Mouse (Mus musculus) hindbrain, postnatal 0 days (tissue): ENCODE data around the gene Pgap2. TPM values are rescaled to one million over a fixed set of nuclear protein-coding genes. Genes with fewer than 3 reads are reported as not detected.

ENCODE experiments used
- ATAC-seq: fragments of 200-750 bp; cut with Nextera tagmentation; 2 replicates; pipeline ENCODE4 v1.8.0; 2017; ENCODE audit warnings: mild to moderate bottlenecking, moderate TSS enrichment, moderate library complexity
- DNase-seq: peaks from one replicate; pipeline ENCODE4 v3.0.0-alpha.2; 2015; ENCODE audit warnings: low spot score
- H3K27ac ChIP-seq: fragments of 300-500 bp; sonication (generic); 2 replicates; pipeline ENCODE4 v1.5.1; 2014; ENCODE audit warnings: mild to moderate bottlenecking
- H3K27me3 ChIP-seq: fragments of 300-500 bp; sonication (generic); 2 replicates; pipeline ENCODE4 v1.6.1; 2014; ENCODE audit warnings: low read length, mixed read lengths; ENCODE audit not compliant: insufficient read depth
- H3K36me3 ChIP-seq: fragments of 300-500 bp; sonication (generic); 2 replicates; pipeline ENCODE4 v1.6.1; 2014; ENCODE audit warnings: low read length, mixed read lengths; ENCODE audit not compliant: insufficient read depth
- H3K4me1 ChIP-seq: fragments of 300-500 bp; sonication (generic); 2 replicates; pipeline ENCODE4 v1.6.1; 2014; ENCODE audit warnings: antibody characterized with exemption, low read length, mixed read lengths; ENCODE audit not compliant: insufficient read depth
- H3K4me2 ChIP-seq: fragments of 300-500 bp; sonication (generic); 2 replicates; pipeline ENCODE4 v1.6.1; 2014; ENCODE audit warnings: low read depth, mild to moderate bottlenecking, low read length, moderate library complexity, mixed read lengths
- H3K4me3 ChIP-seq: fragments of 300-500 bp; sonication (generic); 2 replicates; pipeline ENCODE4 v1.5.1; 2014; ENCODE audit warnings: low read length
- H3K9ac ChIP-seq: fragments of 300-500 bp; sonication (generic); replicated peaks from 2 replicates; pipeline ENCODE4 v1.6.1; 2014; ENCODE audit warnings: mild to moderate bottlenecking, low read length, moderate library complexity, mixed read lengths
- H3K9me3 ChIP-seq: fragments of 300-500 bp; sonication (generic); 2 replicates; pipeline ENCODE4 v1.6.1; 2016; ENCODE audit warnings: low read length, mixed read lengths
- CTCF ChIP-seq: IDR thresholded peaks from 2 replicates; pipeline ENCODE4 v1.5.1; 2016; ENCODE audit warnings: antibody characterized with exemption, control low read depth, low read depth
- WGBS: fragments of 180-500 bp; shearing (Covaris S2); extraction: QIAGEN DNeasy Blood & Tissue Kit; methylation state at CpG from one replicate; pipeline ENCODE4 v1.1.7; 2014; 5-methylcytosine and 5-hydroxymethylcytosine counted together
- polyA plus RNA-seq: library from polyadenylated mRNA; unstranded; fragments of >200 nt; fragmentation: Nextera tagmentation; extraction: Ambion mirVana; gene quantifications from 2 replicates; pipeline ENCODE4 v1.2.1, GENCODE M21; 2015
- total RNA-seq: library from RNA; depleted of rRNA; stranded (reverse); fragments of >200 nt; gene quantifications from 2 replicates; pipeline ENCODE4 v1.2.3, GENCODE M21; 2014

Gene Pgap2
- total and polyA plus RNA-seq, 2 experiments from 2014 or later, result 59.3 to 73.0 TPM

- peak; percentile 84 for ATAC-seq
- WGBS, result 1% methylated on average over 30 of the region's 31 CpGs
- no peaks in the 10 kb centered on the region; the same call in 1 of the 2 replicates for H3K36me3 ChIP-seq
These were observed 13.0 kb downstream of the Pgap2 start for GRCm38 (mm10) chr7:102222830-102223556.

GRCm38 (mm10) chr7:102223883-102224738 lies 14.1 kb downstream of the Pgap2 start:
- H3K4me2 ChIP-seq, result no peak overlapping the region
- H3K9ac ChIP-seq, result no peak overlapping the region
- ATAC-seq (no peak), DNase-seq (no peak)
- H3K4me3 ChIP-seq, result no peak overlapping the region
- no peaks in the 10 kb centered on the region; the same call in 1 of the 2 replicates for H3K36me3 ChIP-seq
- no peaks in the 10 kb centered on the region; the same call in 1 of the 2 replicates for H3K4me1 ChIP-seq
- no peak for TF ChIP-seq CTCF
- H3K9me3 ChIP-seq, result no peaks in the 10 kb centered on the region
- no peaks in the 10 kb centered on the region for H3K27me3 ChIP-seq
- 88% methylated on average over 5 of the region's 5 CpGs for WGBS
- H3K27ac ChIP-seq, result no peak overlapping the region

More at GRCm38 (mm10) chr7:102222830-102223556, 13.0 kb downstream of the Pgap2 start:
- no peaks in the 10 kb centered on the region for H3K9me3 ChIP-seq
- peak overlapping the region; percentile 92 for H3K4me2 ChIP-seq
- no peak for TF ChIP-seq CTCF
- peak overlapping the region; percentile 64 for H3K9ac ChIP-seq
- no peaks in the 10 kb centered on the region for H3K27me3 ChIP-seq
- peak; percentile 72 for DNase-seq
- peak overlapping the region; percentile 73 for H3K4me3 ChIP-seq
- no peaks in the 10 kb centered on the region; the same call in 1 of the 2 replicates for H3K4me1 ChIP-seq
- H3K27ac ChIP-seq, result peak overlapping the region; percentile 43

GRCm38 (mm10) chr7:102226051-102226450 lies 16.0 kb downstream of the Pgap2 start:
- TF ChIP-seq CTCF, result no peak
- H3K4me3 ChIP-seq, result no peak overlapping the region
- 92% methylated on average over 6 of the region's 6 CpGs for WGBS
- no peak for ATAC-seq
- no peaks in the 10 kb centered on the region; the same call in 1 of the 2 replicates for H3K36me3 ChIP-seq
- H3K27ac ChIP-seq, result no peak overlapping the region
- no peak overlapping the region for H3K9ac ChIP-seq
- no peak for DNase-seq
- H3K4me2 ChIP-seq, result no peak overlapping the region
- H3K4me1 ChIP-seq, result no peaks in the 10 kb centered on the region; the same call in 1 of the 2 replicates
- H3K9me3 ChIP-seq, result no peaks in the 10 kb centered on the region
- H3K27me3 ChIP-seq, result no peaks in the 10 kb centered on the region

DNA sequence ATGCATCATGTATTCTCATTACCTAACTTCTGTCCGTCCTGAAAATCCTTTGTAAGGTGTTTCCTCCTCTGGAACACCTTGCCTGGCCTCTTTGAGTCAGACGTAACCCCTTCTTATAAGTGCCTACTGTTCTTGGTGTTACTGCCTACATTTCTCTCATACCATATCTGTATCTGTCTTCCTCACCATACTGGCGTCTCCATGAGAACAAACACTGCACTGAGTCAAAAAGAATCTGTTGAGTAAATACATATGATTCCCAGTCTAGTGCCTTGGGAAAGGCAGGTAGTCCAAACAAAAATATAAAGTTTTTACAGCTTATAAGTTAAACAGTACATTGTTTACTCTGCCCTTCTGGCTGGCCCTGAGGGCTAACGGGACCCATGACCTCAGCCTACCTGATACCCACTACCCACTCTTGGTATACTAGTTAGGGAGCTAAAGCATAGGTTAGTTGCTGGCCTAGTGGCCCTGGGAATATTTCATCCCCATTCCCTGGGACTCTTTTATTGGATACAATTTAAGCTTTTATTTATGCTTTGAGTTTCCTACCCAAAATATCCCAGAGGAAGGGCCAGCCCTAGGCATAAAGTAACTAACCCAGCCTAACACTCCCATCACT lies 18.2 kb downstream of the Pgap2 start:
- H3K4me2 ChIP-seq, result no peak overlapping the region
- H3K4me3 ChIP-seq, result no peak overlapping the region
- no peaks in the 10 kb centered on the region; the same call in 1 of the 2 replicates for H3K4me1 ChIP-seq
- no peak for ATAC-seq
- TF ChIP-seq CTCF, result no peak
- no peak overlapping the region for H3K27ac ChIP-seq
- no peaks in the 10 kb centered on the region; the same call in 1 of the 2 replicates for H3K36me3 ChIP-seq
- no peak overlapping the region for H3K9ac ChIP-seq
- WGBS, result 90% methylated on average over 4 of the region's 4 CpGs
- H3K9me3 ChIP-seq, result no peaks in the 10 kb centered on the region
- no peak for DNase-seq
- no peaks in the 10 kb centered on the region for H3K27me3 ChIP-seq

GRCm38 (mm10) chr7:102229814-102230213 lies 19.8 kb downstream of the Pgap2 start:
- no peak for ATAC-seq
- Histone ChIP-seq H3K4me1 (no peaks in the 10 kb centered on the region), H3K9ac (no peak overlapping the region), H3K9me3 (no peaks in the 10 kb centered on the region), H3K27me3 (no peaks in the 10 kb centered on the region), H3K4me2 (no peak overlapping the region), H3K36me3 (no peaks in the 10 kb centered on the region; the same call in 1 of the 2 replicates), H3K27ac (no peak overlapping the region), H3K4me3 (no peak overlapping the region)
- 92% methylated on average over 6 of the region's 6 CpGs for WGBS
- DNase-seq, result no peak
- no peak for TF ChIP-seq CTCF

DNA sequence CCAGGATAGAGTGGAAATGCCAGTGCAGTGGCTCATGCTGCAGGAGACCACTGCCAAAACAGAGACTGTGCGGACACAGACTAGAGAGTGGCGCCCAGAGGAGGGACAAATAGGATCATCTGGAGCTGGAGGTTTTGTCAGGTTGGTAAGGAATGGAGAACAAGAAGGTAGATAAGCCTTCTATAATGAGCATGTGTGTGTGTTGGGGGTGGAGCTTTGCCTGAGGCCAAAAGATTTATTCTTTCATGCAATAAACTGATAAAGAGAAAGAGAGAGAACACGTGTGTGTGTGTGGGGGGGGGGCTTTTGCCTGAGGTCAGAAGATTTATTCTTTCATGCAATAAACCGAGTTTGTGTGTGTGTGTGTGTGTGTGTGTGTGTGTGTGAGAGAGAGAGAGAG lies 23.1 kb downstream of the Pgap2 start:
- H3K4me2 ChIP-seq, result no peak overlapping the region
- peaks cover 18% of the 10 kb centered on the region; the same call in 1 of the 2 replicates for H3K36me3 ChIP-seq
- no peak overlapping the region for H3K9ac ChIP-seq
- DNase-seq, result no peak
- 75% methylated on average over 4 of the region's 4 CpGs for WGBS
- no peaks in the 10 kb centered on the region for H3K27me3 ChIP-seq
- no peak overlapping the region for H3K27ac ChIP-seq
- ATAC-seq, result no peak
- no peak overlapping the region for H3K4me3 ChIP-seq
- H3K9me3 ChIP-seq, result no peaks in the 10 kb centered on the region
- H3K4me1 ChIP-seq, result no peaks in the 10 kb centered on the region
- no peak for TF ChIP-seq CTCF
